Mouse (Mus musculus): ENCODE measurements around the gene Cxcr5. TPM values are rescaled to one million over a fixed set of nuclear protein-coding genes. Genes with fewer than 3 reads are reported as not detected.
A peak's percentile ranks its signal among the peaks of the same experiment; 100 is the strongest.

The Cxcr5 gene
- polyA plus RNA-seq, 1 experiment from 2014 or later, result 0.06 TPM

- peak overlapping the region; percentile 83 for H3K4me2 ChIP-seq
- H3K9ac ChIP-seq (ENCODE audit: low read depth, low read length), result peak overlapping the region; percentile 78
- ATAC-seq (replicated peaks; ENCODE audit: insufficient number of reproducible peaks, low FRiP score, low TSS enrichment), result peak; percentile 58
- H3K27me3 ChIP-seq (ENCODE audit: control insufficient read depth, insufficient read depth, low read length), result no peaks in the 10 kb centered on the region
- H3K36me3 ChIP-seq (ENCODE audit: control insufficient read depth, insufficient read depth, low read length), result no peaks in the 10 kb centered on the region
- H3K9me3 ChIP-seq (replicated peaks; ENCODE audit: control insufficient read depth, low read length), result no peaks in the 10 kb centered on the region
- H3K4me1 ChIP-seq (ENCODE audit: control insufficient read depth, insufficient read depth, low read length), result peaks cover 19% of the 10 kb centered on the region
- peak overlapping the region; percentile 75 for H3K4me3 ChIP-seq (ENCODE audit: low read depth, low read length)
- peak overlapping the region; percentile 92 for H3K27ac ChIP-seq (ENCODE audit: low read depth, low read length)
- WGBS (ENCODE audit: insufficient replicate concordance), result under 1% methylated on average over 26 of the region's 26 CpGs
Observed at GRCm38 (mm10) chr9:44479628-44480428, 81.8 kb downstream of the Cxcr5 start.

GRCm38 (mm10) chr9:44478959-44479605, 82.6 kb downstream of the Cxcr5 start:
- Histone ChIP-seq H3K4me3 (ENCODE audit: low read depth, low read length) (peak overlapping the region; percentile 75), H3K27ac (ENCODE audit: low read depth, low read length) (peak overlapping the region; percentile 92), H3K9ac (ENCODE audit: low read depth, low read length) (peak overlapping the region; percentile 78), H3K9me3 (replicated peaks; ENCODE audit: control insufficient read depth, low read length) (no peaks in the 10 kb centered on the region), H3K4me1 (ENCODE audit: control insufficient read depth, insufficient read depth, low read length) (peaks cover 14% of the 10 kb centered on the region), H3K36me3 (ENCODE audit: control insufficient read depth, insufficient read depth, low read length) (no peaks in the 10 kb centered on the region), H3K27me3 (ENCODE audit: control insufficient read depth, insufficient read depth, low read length) (no peaks in the 10 kb centered on the region), H3K4me2 (peak overlapping the region; percentile 83)
- peak; percentile 59 for ATAC-seq (replicated peaks; ENCODE audit: insufficient number of reproducible peaks, low FRiP score, low TSS enrichment)
- under 1% methylated on average over 29 of the region's 29 CpGs for WGBS (ENCODE audit: insufficient replicate concordance)

GRCm38 (mm10) chr9:44478229-44478921, 83.3 kb downstream of the Cxcr5 start:
- peak; percentile 43 for ATAC-seq (replicated peaks; ENCODE audit: insufficient number of reproducible peaks, low FRiP score, low TSS enrichment)
- Histone ChIP-seq H3K27me3 (ENCODE audit: control insufficient read depth, insufficient read depth, low read length) (no peaks in the 10 kb centered on the region), H3K9me3 (replicated peaks; ENCODE audit: control insufficient read depth, low read length) (no peaks in the 10 kb centered on the region), H3K27ac (ENCODE audit: low read depth, low read length) (peak overlapping the region; percentile 92), H3K36me3 (ENCODE audit: control insufficient read depth, insufficient read depth, low read length) (no peaks in the 10 kb centered on the region), H3K4me3 (ENCODE audit: low read depth, low read length) (peak overlapping the region; percentile 75), H3K4me1 (ENCODE audit: control insufficient read depth, insufficient read depth, low read length) (peaks cover 14% of the 10 kb centered on the region), H3K4me2 (peak overlapping the region; percentile 83), H3K9ac (ENCODE audit: low read depth, low read length) (peak overlapping the region; percentile 78)
- under 1% methylated on average over 25 of the region's 27 CpGs for WGBS (ENCODE audit: insufficient replicate concordance)

- ATAC-seq (replicated peaks; ENCODE audit: insufficient number of reproducible peaks, low FRiP score, low TSS enrichment), result no peak
Observed at GRCm38 (mm10) chr9:44477339-44478228, 84.1 kb downstream of the Cxcr5 start.

GRCm38 (mm10) chr9:44475936-44476335, 85.7 kb downstream of the Cxcr5 start:
- H3K4me1 ChIP-seq (ENCODE audit: control insufficient read depth, insufficient read depth, low read length), result peaks cover 14% of the 10 kb centered on the region
- H3K9me3 ChIP-seq (replicated peaks; ENCODE audit: control insufficient read depth, low read length), result no peaks in the 10 kb centered on the region
- H3K27ac ChIP-seq (ENCODE audit: low read depth, low read length), result no peak overlapping the region
- no peak overlapping the region for H3K4me3 ChIP-seq (ENCODE audit: low read depth, low read length)
- H3K4me2 ChIP-seq, result no peak overlapping the region
- no peaks in the 10 kb centered on the region for H3K36me3 ChIP-seq (ENCODE audit: control insufficient read depth, insufficient read depth, low read length)
- no peaks in the 10 kb centered on the region for H3K27me3 ChIP-seq (ENCODE audit: control insufficient read depth, insufficient read depth, low read length)
- no peak overlapping the region for H3K9ac ChIP-seq (ENCODE audit: low read depth, low read length)
- ATAC-seq (replicated peaks; ENCODE audit: insufficient number of reproducible peaks, low FRiP score, low TSS enrichment), result no peak
- WGBS (ENCODE audit: insufficient replicate concordance), result 91% methylated on average over 3 of the region's 3 CpGs

More at GRCm38 (mm10) chr9:44477339-44478228, 84.1 kb downstream of the Cxcr5 start:
- H3K9ac ChIP-seq (ENCODE audit: low read depth, low read length), result peak overlapping the region; percentile 78; the same call in 1 of the 2 replicates
- H3K27ac ChIP-seq (ENCODE audit: low read depth, low read length), result peak overlapping the region; percentile 92; the same call in 1 of the 2 replicates
- 3% methylated on average over 24 of the region's 24 CpGs for WGBS (ENCODE audit: insufficient replicate concordance)
- no peaks in the 10 kb centered on the region for H3K9me3 ChIP-seq (replicated peaks; ENCODE audit: control insufficient read depth, low read length)
- peaks cover 14% of the 10 kb centered on the region for H3K4me1 ChIP-seq (ENCODE audit: control insufficient read depth, insufficient read depth, low read length)
- H3K36me3 ChIP-seq (ENCODE audit: control insufficient read depth, insufficient read depth, low read length), result no peaks in the 10 kb centered on the region
- H3K4me2 ChIP-seq, result peak overlapping the region; percentile 83
- H3K27me3 ChIP-seq (ENCODE audit: control insufficient read depth, insufficient read depth, low read length), result no peaks in the 10 kb centered on the region
- peak overlapping the region; percentile 75 for H3K4me3 ChIP-seq (ENCODE audit: low read depth, low read length)

- 39% methylated on average over 1 of the region's 1 CpGs for WGBS (ENCODE audit: insufficient replicate concordance)
- no peak for ATAC-seq (replicated peaks; ENCODE audit: insufficient number of reproducible peaks, low FRiP score, low TSS enrichment)
- H3K36me3 ChIP-seq (ENCODE audit: control insufficient read depth, insufficient read depth, low read length), result no peaks in the 10 kb centered on the region
Observed at GRCm38 (mm10) chr9:44474327-44474726, 87.3 kb downstream of the Cxcr5 start.

GRCm38 (mm10) chr9:44473184-44473583, 88.5 kb downstream of the Cxcr5 start:
- no peak for ATAC-seq (replicated peaks; ENCODE audit: insufficient number of reproducible peaks, low FRiP score, low TSS enrichment)

More at GRCm38 (mm10) chr9:44474327-44474726, 87.3 kb downstream of the Cxcr5 start:
- Histone ChIP-seq H3K27me3 (ENCODE audit: control insufficient read depth, insufficient read depth, low read length) (no peaks in the 10 kb centered on the region), H3K9me3 (replicated peaks; ENCODE audit: control insufficient read depth, low read length) (no peaks in the 10 kb centered on the region), H3K4me1 (ENCODE audit: control insufficient read depth, insufficient read depth, low read length) (peaks cover 7% of the 10 kb centered on the region; the same call in 1 of the 2 replicates), H3K4me3 (ENCODE audit: low read depth, low read length) (no peak overlapping the region), H3K4me2 (no peak overlapping the region), H3K27ac (ENCODE audit: low read depth, low read length) (no peak overlapping the region), H3K9ac (ENCODE audit: low read depth, low read length) (no peak overlapping the region)

More at GRCm38 (mm10) chr9:44473184-44473583, 88.5 kb downstream of the Cxcr5 start:
- H3K9me3 ChIP-seq (replicated peaks; ENCODE audit: control insufficient read depth, low read length), result no peaks in the 10 kb centered on the region
- H3K4me3 ChIP-seq (ENCODE audit: low read depth, low read length), result no peak overlapping the region
- H3K36me3 ChIP-seq (ENCODE audit: control insufficient read depth, insufficient read depth, low read length), result no peaks in the 10 kb centered on the region
- no peak overlapping the region for H3K27ac ChIP-seq (ENCODE audit: low read depth, low read length)
- H3K4me2 ChIP-seq, result no peak overlapping the region
- H3K27me3 ChIP-seq (ENCODE audit: control insufficient read depth, insufficient read depth, low read length), result peaks cover 5% of the 10 kb centered on the region
- 53% methylated on average over 3 of the region's 3 CpGs for WGBS (ENCODE audit: insufficient replicate concordance)
- no peak overlapping the region for H3K9ac ChIP-seq (ENCODE audit: low read depth, low read length)
- peaks cover 7% of the 10 kb centered on the region; the same call in 1 of the 2 replicates for H3K4me1 ChIP-seq (ENCODE audit: control insufficient read depth, insufficient read depth, low read length)

Data from heart, embryonic 11.5 days (tissue).